Mouse (Mus musculus) small intestine, adult 2 months (tissue): ENCODE data around the gene Lgals7.

Experiments
- CTCF ChIP-seq: fragments of 200-500 bp; IDR thresholded peaks from 2 replicates; pipeline ENCODE4 v1.5.1; 2012; ENCODE audit warnings: low read depth, mild to moderate bottlenecking, control low read depth, inconsistent platforms, low read length, moderate library complexity, mixed read lengths; ENCODE audit not compliant: insufficient replicate concordance, insufficient read length; ENCODE audit errors: extremely low read depth
- POLR2A ChIP-seq: fragments of 200-500 bp; IDR thresholded peaks from 2 replicates; pipeline ENCODE4 v1.6.1; 2012; ENCODE audit warnings: low read depth, mild to moderate bottlenecking, control low read depth, inconsistent platforms, low read length, moderate library complexity

- TF ChIP-seq CTCF (no peak), POLR2A (peak; percentile 74)
Observed at GRCm38 (mm10) chr7:28832137-28832536, 31.5 kb upstream of the Lgals7 start.
